20 mouse cellular contexts compared by ENCODE assay signal in the genomic region with DNA sequence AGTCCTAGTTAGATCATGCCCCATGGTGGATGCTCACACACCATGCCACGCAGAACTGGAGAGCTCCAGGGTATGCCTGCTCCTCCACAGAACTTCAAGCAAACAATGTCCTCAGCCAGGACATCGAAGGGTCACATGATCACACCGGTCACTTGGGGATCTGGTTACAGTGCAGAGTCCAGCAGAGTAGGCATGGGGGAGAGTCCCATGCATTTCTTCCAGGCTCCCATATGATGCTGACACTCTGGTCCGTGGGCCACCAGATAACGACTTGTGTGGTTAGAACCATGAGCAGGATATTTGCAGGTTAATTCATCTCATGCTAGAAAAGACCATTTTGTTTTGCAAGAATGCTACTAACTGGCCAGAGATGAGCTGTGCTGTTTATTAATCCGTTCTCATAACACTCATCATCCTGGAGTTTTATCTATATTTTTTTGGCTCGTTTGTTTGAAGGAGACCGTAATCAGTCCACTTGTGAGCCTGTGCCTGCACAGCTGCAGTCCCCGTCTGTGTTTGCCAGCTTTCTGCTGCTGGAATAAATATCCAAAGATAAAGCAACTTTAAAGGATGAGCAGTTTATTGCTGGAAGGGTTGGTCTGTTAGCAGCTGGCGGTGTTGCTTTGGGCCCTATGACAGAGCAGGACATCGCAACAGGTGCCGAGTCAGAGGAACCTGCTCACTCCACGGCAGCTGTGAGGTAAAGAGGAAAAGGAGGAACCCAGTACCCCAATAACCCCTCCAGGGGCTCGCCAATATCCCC. TPM values are rescaled to one million over a fixed set of nuclear protein-coding genes. Genes with fewer than 3 reads are reported as not detected.
DNase-seq lines count a peak whose midpoint lies in the region; ATAC-seq and TF ChIP-seq lines count a peak whose summit lies in the region.
"Had no signal": no experiment of that assay in that cellular context is flagged by ENCODE, and none has a peak within 500 bp of the region (broad histone marks: within the 10 kb centered on the region; RNA-seq: fewer than 3 reads in every experiment).

No protein-coding gene starts in this region.

- 0 out of 2 replicates have a peak, but pooled peaks cover 7% of the 10 kb centered on the region for H3K4me1 ChIP-seq in heart, embryonic 12.5 days (replicated peaks)
- H3K4me1 ChIP-seq in kidney, embryonic 16.5 days (ENCODE audit: insufficient read depth, low read length) = no peaks in the 10 kb centered on the region
- H3K4me1 ChIP-seq: forebrain, embryonic 13.5 days; midbrain, embryonic 12.5 days; neural tube, embryonic 12.5 days; stomach, embryonic 15.5 days had no signal

- H3K9me3 ChIP-seq in heart, embryonic 12.5 days (replicated peaks) = no peaks in the 10 kb centered on the region
- no peaks in the 10 kb centered on the region for H3K9me3 ChIP-seq in kidney, embryonic 16.5 days (ENCODE audit: low read length)
- H3K9me3 ChIP-seq: forebrain, embryonic 13.5 days; heart, embryonic 15.5 days; midbrain, embryonic 12.5 days; neural tube, embryonic 12.5 days; stomach, embryonic 15.5 days had no signal

- 65% methylated on average over 14 of the region's 14 CpGs for WGBS in heart, embryonic 12.5 days
- WGBS in kidney, embryonic 16.5 days = 64% methylated on average over 14 of the region's 14 CpGs

- no peak overlapping the region for H3K9ac ChIP-seq in heart, embryonic 12.5 days
- H3K9ac ChIP-seq in kidney, embryonic 16.5 days (replicated peaks; ENCODE audit: low read length) = no peak overlapping the region
- H3K9ac ChIP-seq: forebrain, embryonic 13.5 days; heart, embryonic 15.5 days; liver, postnatal 0 days; midbrain, embryonic 12.5 days; neural tube, embryonic 12.5 days; stomach, embryonic 15.5 days had no signal

- intact Hi-C loops in left cerebral cortex, adult 2 months (cut with DNase I) = no loop called here

- no peak overlapping the region for H3K27ac ChIP-seq in heart, embryonic 12.5 days (ENCODE audit: poor library complexity, severe bottlenecking)
- no peak overlapping the region for H3K27ac ChIP-seq in kidney, embryonic 16.5 days (ENCODE audit: low read length)
- no peak overlapping the region for H3K27ac ChIP-seq in left cerebral cortex, adult 2 months
- H3K27ac ChIP-seq: forebrain, embryonic 13.5 days; heart, embryonic 15.5 days; midbrain, embryonic 12.5 days; neural tube, embryonic 12.5 days; stomach, embryonic 15.5 days had no signal

- no peaks in the 10 kb centered on the region for H3K36me3 ChIP-seq in heart, embryonic 12.5 days
- no peaks in the 10 kb centered on the region for H3K36me3 ChIP-seq in kidney, embryonic 16.5 days (ENCODE audit: insufficient read depth, low read length)
- H3K36me3 ChIP-seq: heart, embryonic 15.5 days; midbrain, embryonic 12.5 days; neural tube, embryonic 12.5 days; stomach, embryonic 15.5 days had no signal

- ATAC-seq in heart, embryonic 12.5 days (ENCODE audit: insufficient number of reproducible peaks, low FRiP score) = no peak
- ATAC-seq in kidney, embryonic 16.5 days (ENCODE audit: low FRiP score, low TSS enrichment) = 0 out of 2 replicates have a peak, but pooled peaks have one; percentile 31
- ATAC-seq: forebrain, embryonic 13.5 days; liver, postnatal 0 days had no signal

- peak; percentile 97 for DNase-seq in heart, adult 11 months
- no peak for DNase-seq in kidney, postnatal 25 days
- peak; percentile 6 for DNase-seq in ovary, postnatal 36 days (ENCODE audit: low spot score)
- DNase-seq in ovary, postnatal 14 days (ENCODE audit: low spot score) = no peak
- DNase-seq in skeletal muscle tissue, adult 2 months (ENCODE audit: low read depth, low spot score) = peak; percentile 50
- DNase-seq in left cerebral cortex, adult 2 months (ENCODE audit: extremely low spot score in 1 of 2, low spot score in 2 of 2) = no peak
- DNase-seq: cerebellum, adult 8-10 months; kidney, adult 11 months; liver; liver, postnatal 0 days; right cerebral cortex, postnatal 25 days; thymus, adult 18-20 months had no signal

- TF ChIP-seq CTCF in left cerebral cortex, adult 2 months (IDR thresholded peaks at IDR 0.05) = no peak

- H3K4me3 ChIP-seq in heart, embryonic 12.5 days = no peak overlapping the region
- no peak overlapping the region for H3K4me3 ChIP-seq in kidney, embryonic 16.5 days (ENCODE audit: low read length)
- H3K4me3 ChIP-seq in left cerebral cortex, adult 2 months = no peak overlapping the region
- H3K4me3 ChIP-seq: forebrain, embryonic 13.5 days; heart, embryonic 15.5 days; midbrain, embryonic 12.5 days; neural tube, embryonic 12.5 days; stomach, embryonic 15.5 days had no signal

- H3K27me3 ChIP-seq in heart, embryonic 12.5 days (replicated peaks) = peaks cover 4% of the 10 kb centered on the region; the same call in 1 of the 2 replicates
- no peaks in the 10 kb centered on the region for H3K27me3 ChIP-seq in kidney, embryonic 16.5 days (ENCODE audit: insufficient read depth, low read length)
- H3K27me3 ChIP-seq: forebrain, embryonic 13.5 days; midbrain, embryonic 12.5 days; neural tube, embryonic 12.5 days; stomach, embryonic 15.5 days had no signal

- H3K4me2 ChIP-seq in heart, embryonic 12.5 days = no peak overlapping the region
- no peak overlapping the region for H3K4me2 ChIP-seq in kidney, embryonic 16.5 days (replicated peaks; ENCODE audit: low read depth, low read length)
- H3K4me2 ChIP-seq: forebrain, embryonic 13.5 days; heart, embryonic 15.5 days; midbrain, embryonic 12.5 days; neural tube, embryonic 12.5 days; stomach, embryonic 15.5 days had no signal

RNA-seq across cellular contexts. Expression of a gene that starts 24.2 kb away (rescaled TPM):
- 1.3 and 1.6 TPM in 2 replicates for polyA plus RNA-seq in heart, embryonic 12.5 days (2016; fragmentation: Nextera tagmentation; extraction: Ambion mirVana)
- polyA plus RNA-seq in kidney, embryonic 16.5 days (2015; fragmentation: Nextera tagmentation; extraction: Ambion mirVana) = 0.92 and 1.1 TPM in 2 replicates
- under 1 TPM; 0.30 to 0.34 TPM for total RNA-seq in left cerebral cortex, adult 2 months (2021)
- total RNA-seq: monocyte, adult 5-6 weeks had no signal

Comparison
In these comparisons a context has a peak if more than half of its experiments do, and no peak if none do; other contexts are left out.
1. DNase-seq: peak in heart, adult 11 months (single experiment), ovary, postnatal 36 days (single experiment) and skeletal muscle tissue, adult 2 months (single experiment); none in kidney, postnatal 25 days (0 of 2), ovary, postnatal 14 days (single experiment) and left cerebral cortex, adult 2 months (0 of 2).